Mouse (Mus musculus): Measurements from ENCODE around the gene Zfp60. TPM values are rescaled to one million over a fixed set of nuclear protein-coding genes. Genes with fewer than 3 reads are reported as not detected.

Gene Zfp60
- 10 to 100 TPM; 36.4 to 42.7 TPM for total RNA-seq (2021)

DNA sequence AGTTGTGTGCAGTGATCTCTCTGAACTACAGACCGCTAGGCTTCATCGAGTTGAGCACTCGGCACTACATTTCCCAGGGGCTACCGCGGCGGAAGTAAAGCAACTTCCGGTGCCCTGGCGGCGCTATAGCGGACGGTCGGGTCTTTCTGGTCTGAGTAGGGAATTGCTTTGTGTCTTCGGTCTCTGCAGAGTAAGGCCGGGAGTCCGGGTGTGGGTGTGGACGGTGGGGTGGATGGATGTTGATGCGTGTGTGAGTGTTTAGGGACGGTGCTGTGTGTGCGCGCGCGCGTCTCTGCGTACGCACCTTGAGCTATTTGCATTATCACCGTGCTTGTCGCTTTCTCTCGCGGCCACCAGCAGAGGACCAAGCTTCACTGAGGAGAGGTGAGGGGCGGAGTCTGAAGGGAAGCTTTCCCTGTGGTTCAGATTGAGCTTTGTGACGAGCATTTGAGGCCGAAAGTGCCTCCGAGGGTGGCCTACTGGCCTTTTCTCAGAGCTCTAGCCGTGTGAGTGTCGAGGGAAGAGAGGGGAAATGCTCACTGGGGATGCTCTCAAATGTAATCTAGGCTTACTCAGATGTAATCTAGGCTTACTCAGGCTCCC, at the start of gene Zfp60:
TSS of gene Zfp60 (plus strand) at position 109 of the 603 bp plus-strand sequence.
- peak; percentile 76 to 86 for DNase-seq (ENCODE audit: extremely low spot score in 1 of 2, low spot score in 1 of 2)

DNA sequence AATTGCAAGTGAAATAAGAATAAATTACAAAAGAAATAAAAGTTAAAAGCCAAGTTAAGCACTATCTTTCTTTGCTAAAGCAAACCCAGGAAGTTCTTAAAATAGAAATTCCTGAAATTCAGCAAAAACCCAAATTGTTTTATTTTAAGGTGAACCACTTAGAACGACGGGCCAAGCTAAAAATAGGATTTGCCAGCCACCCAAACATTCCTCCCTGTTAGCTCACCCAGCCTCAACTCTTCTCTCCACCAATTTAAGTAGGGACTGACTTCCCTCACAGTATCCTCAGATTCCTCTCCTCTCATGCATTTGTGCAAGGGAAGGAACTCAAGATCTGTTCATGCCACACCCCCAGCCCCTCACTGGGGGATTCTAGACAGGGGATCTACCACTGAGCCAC, 48.0 kb upstream of the Zfp60 start:
- DNase-seq (ENCODE audit: extremely low spot score in 1 of 2, low spot score in 1 of 2): no peak

DNA sequence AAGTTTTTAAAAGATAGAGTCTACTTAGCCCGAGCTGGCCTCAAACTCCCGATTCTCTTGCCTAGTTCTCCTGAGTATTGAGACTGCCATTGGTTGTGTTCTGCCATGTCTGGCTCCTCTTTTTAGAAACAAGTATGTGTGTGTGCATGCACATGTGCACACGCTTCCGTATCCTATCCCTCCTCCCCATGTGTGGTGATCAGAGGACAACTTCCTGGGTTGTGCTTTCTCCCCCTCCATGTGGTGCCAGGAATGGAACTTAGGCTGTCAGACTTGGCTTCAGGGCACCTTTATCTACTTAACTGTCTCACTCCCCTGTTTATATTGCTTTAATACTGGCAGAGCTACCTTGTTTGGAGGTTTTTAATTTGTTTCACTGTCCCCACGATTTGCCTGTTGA, 46.0 kb upstream of the Zfp60 start:
- no peak for DNase-seq (ENCODE audit: extremely low spot score in 1 of 2, low spot score in 1 of 2)

DNA sequence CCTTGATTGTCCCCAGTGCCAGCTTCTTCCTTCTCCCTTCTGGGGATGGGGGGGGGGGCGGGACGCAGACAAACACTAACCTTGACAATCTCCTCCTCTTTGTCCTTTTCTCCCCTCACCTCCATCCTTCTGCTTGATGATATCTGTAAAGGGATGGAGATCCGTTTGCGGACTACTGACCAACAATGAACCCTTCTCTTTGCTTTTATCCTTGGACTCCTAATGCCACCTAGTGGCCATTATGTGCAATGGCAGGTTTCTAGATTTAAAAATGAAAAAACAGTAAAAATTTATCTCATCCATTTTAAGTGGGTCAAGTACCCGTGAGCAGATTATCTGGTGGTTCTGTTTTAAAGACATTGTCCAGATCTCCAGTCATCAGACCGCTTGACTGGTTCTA, 45.5 kb upstream of the Zfp60 start:
- no peak for DNase-seq (ENCODE audit: extremely low spot score in 1 of 2, low spot score in 1 of 2)

GRCm38 (mm10) chr7:27687043-27687442, 44.1 kb upstream of the Zfp60 start:
- no peak for DNase-seq (ENCODE audit: extremely low spot score in 1 of 2, low spot score in 1 of 2)

DNA sequence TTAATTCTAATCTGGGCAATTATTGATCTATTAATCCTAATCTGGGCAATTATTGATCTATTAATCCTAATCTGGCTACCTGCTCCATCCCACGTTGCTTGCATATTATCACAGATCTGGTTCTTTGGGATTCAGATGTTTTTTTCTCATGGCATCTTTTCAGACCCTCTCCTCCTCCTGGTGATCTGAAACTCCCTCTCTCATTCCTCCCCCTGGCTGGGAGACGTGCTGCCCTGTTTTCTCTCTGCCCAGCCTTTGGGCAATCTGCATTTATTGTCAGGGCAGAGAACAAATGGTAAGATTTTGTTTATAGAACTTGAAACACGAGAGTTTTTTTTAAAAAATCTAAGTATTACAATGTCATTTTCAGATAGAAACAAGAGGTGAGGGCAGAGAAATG, 43.4 kb upstream of the Zfp60 start:
- DNase-seq (ENCODE audit: extremely low spot score in 1 of 2, low spot score in 1 of 2): no peak

- DNase-seq (ENCODE audit: extremely low spot score in 1 of 2, low spot score in 1 of 2): no peak
These were observed 42.9 kb upstream of the Zfp60 start for GRCm38 (mm10) chr7:27688246-27688788.

DNA sequence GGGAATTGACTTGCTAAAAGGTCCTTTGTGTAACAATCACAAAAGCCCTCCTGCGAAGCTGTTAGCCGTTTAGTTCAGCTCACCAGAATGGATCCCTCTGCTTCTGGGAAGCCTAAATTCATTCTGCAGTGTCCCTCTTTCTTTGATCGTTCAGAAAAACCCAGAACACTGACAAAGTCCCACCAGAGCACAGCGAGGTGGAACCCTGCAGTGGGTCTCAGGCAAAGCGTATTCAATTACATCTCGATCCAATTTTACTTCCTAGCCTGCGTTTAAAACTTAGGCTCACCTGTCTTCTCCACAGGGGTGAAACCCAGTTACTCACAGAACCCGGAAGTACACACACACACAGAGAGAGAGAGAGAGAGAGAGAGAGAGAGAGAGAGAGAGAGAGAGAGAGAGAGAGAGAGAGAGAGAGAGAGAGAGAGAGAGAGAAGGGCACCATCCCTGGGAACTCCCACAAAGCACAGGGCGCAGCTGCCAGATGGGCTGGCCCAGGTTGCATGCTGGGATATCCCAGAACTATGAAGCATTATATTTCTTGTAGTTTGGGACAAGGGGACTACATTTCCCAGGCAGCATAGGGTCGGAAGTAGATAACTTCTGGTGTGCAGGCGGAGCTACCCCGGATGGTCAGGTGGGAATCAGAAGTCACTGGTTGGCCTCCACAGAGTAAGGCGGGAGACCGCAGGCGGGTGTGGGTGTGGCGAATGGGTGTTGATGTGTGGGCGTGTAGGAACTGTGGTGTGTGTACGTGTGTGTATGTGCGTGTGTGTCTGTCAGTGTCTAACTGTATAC, 42.2 kb upstream of the Zfp60 start, which contains the start of gene Zfp607b:
TSS of gene Zfp607b (plus strand) at position 526 of the 798 bp plus-strand sequence.
- DNase-seq (ENCODE audit: extremely low spot score in 1 of 2, low spot score in 1 of 2): peak; percentile 70 to 75

GRCm38 (mm10) chr7:27691076-27691475, 40.1 kb upstream of the Zfp60 start:
- DNase-seq (ENCODE audit: extremely low spot score in 1 of 2, low spot score in 1 of 2): peak in 1 of 2 experiments; percentile 40

DNA sequence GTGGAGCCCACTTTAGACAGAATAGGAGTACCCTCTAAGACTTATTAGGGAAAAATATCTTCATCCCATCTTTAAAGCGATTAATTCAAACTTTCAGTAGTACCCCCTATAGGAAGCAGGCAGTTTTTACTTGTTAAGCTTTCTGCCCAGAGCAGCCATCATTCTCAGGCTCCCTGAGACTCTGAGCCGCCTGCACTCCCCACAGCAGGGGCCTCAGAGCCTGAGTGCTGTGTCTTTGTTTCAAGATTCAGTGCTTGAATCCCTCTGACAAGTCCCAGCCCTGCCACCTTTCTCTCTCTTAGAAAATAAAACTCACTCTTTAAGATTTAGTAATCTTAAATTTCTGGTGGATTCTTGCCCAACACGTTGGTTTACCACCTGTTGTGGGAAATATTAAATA, 34.5 kb upstream of the Zfp60 start:
- DNase-seq (ENCODE audit: extremely low spot score in 1 of 2, low spot score in 1 of 2): no peak

DNA sequence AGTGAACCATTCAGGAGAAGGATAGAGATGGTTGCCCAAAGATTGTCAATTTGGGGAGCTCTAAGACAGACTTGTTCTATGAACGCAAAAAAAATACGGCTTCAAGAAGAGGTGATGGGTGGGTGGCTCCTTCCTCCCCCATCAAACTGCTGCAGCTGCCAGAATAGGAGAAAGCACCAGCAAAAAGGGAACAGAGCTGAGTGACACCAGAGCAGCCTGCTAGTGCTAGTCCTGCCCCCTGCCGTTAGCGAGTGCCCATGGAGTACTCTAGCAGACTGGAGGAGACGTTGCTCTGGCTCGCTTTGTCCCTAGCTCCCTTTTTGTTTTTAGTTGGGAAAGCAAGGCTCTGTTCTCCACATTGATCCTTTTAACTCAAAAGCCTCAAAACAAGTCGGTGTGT, 20.8 kb upstream of the Zfp60 start:
- DNase-seq (ENCODE audit: extremely low spot score in 1 of 2, low spot score in 1 of 2): no peak

DNA sequence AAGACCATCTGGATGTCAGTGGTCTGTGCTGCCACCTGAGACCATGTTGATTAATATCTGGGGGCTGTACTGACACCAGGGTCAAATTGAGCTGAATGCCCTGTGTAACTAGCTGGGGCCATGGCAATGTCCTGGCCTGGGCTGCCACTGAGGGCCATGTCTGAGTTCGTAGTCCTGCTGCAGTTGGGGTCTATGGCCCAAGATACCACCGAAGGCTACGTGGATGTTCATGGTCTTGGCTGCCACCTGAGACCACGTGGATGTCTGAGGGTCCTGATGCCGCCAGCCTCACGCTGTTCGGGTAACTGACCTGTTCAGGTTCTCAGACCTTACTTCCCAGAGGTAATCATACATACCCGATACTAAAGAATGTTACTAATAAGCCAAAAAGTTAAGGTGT, 9.2 kb upstream of the Zfp60 start:
- DNase-seq (ENCODE audit: extremely low spot score in 1 of 2, low spot score in 1 of 2): no peak

GRCm38 (mm10) chr7:27725566-27726538, 5.3 kb upstream of the Zfp60 start:
- DNase-seq (ENCODE audit: extremely low spot score in 1 of 2, low spot score in 1 of 2): peak; percentile 21 to 50

GRCm38 (mm10) chr7:27727471-27727870, 3.7 kb upstream of the Zfp60 start:
- DNase-seq (ENCODE audit: extremely low spot score in 1 of 2, low spot score in 1 of 2): no peak

DNA sequence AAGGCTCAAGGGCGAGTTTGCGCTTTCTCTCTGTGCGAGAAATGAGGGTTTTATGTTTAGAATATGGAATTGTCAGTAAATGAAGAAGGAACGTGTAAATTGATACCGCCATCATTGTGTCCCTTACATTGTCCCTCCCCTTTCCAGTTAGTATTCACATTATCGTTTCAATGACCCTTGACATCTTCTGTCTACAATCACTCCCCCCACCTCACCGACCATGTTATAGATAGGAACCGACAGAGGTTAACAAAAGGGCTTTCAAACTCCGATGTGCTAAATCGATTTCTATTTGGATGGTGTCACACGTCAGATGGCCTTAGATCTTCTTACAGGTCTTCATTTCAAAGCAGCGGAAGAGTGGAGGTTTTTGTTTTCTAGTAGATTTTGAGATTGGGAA, 757 bp downstream of the Zfp60 start:
- DNase-seq (ENCODE audit: extremely low spot score in 1 of 2, low spot score in 1 of 2): no peak

DNA sequence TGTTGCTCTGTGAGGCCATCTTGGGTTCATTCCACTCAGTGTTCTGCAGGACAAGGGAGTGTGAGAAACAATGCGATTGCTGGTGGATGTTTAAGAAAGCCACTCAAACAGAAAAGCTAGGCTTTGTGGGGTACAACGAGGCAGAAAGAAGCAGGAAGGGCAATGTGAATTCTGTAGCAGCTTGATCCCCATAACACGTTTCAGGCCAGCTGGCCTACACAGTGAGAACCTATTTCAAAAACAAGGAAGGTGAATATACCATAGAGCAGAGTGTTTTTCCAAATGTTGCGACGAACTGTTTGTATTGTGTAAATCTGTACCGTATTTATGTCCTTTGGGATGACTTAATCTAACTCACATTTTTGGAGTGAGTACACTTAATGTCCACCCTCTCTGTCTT, 1.3 kb downstream of the Zfp60 start:
- no peak for DNase-seq (ENCODE audit: extremely low spot score in 1 of 2, low spot score in 1 of 2)

- no peak for DNase-seq (ENCODE audit: extremely low spot score in 1 of 2, low spot score in 1 of 2)
These were observed 4.3 kb downstream of the Zfp60 start for GRCm38 (mm10) chr7:27735457-27735856.

DNA sequence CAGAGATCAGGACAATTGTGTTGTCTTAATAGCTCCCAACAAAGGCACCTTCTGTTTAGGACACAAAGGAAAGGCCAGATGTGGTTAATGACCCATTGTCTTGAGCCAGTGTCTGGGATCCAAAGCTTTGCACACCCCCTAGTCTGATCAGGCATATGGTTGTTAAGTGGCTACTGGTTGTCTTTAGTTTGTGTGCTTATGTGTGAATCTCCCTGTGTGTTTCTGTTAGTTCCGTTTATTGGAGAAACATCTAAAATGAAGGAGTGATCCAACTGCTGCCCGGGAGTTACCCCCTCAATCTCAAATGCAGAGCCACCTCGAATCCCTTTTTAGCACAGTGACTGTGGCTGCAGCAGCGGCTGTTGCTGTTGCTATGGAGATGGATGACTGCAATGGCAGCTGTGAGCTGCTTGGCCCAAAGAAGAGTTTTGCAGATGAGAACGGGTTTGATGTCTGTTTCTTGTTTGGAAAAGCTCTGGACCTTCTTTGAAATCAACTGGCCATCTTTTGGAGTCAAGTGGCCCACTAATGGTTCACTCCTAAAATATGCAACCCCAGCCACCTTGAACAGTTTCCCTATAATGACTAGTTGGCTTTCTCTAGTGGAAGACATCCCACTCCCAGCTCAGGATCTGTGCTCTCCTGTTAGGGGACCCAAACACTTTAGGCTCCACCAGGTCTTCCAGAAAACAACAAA, 25.3 kb downstream of the Zfp60 start:
- DNase-seq (ENCODE audit: extremely low spot score in 1 of 2, low spot score in 1 of 2): no peak

GRCm38 (mm10) chr7:27757048-27757375, 25.8 kb downstream of the Zfp60 start:
- DNase-seq (ENCODE audit: extremely low spot score in 1 of 2, low spot score in 1 of 2): no peak

Data from layer of hippocampus, postnatal 25 days (tissue).